22 mouse cellular contexts compared by ENCODE assay signal in genomic region chr12:117702291-117702690, GRCm38 (mm10).
DNase-seq lines count a peak whose midpoint lies in the region; ATAC-seq and TF ChIP-seq lines count a peak whose summit lies in the region.
"Had no signal": no experiment of that assay in that cellular context is flagged by ENCODE, and none has a peak within 500 bp of the region (broad histone marks: within the 10 kb centered on the region; RNA-seq: fewer than 3 reads in every experiment).

No protein-coding gene starts in this region.

- no peak overlapping the region for H3K4me3 ChIP-seq in heart, embryonic 10.5 days
- H3K4me3 ChIP-seq in limb, embryonic 11.5 days (ENCODE audit: low read depth, low read length): no peak overlapping the region
- H3K4me3 ChIP-seq in limb, embryonic 10.5 days: no peak overlapping the region
- no peak overlapping the region for H3K4me3 ChIP-seq in midbrain, embryonic 11.5 days (ENCODE audit: low read depth, low read length)
- H3K4me3 ChIP-seq in midbrain, postnatal 0 days (ENCODE audit: low read depth, low read length): no peak overlapping the region

- H3K9me3 ChIP-seq in heart, embryonic 10.5 days: no peaks in the 10 kb centered on the region
- no peaks in the 10 kb centered on the region for H3K9me3 ChIP-seq in limb, embryonic 11.5 days (ENCODE audit: control insufficient read depth, low read length)
- no peaks in the 10 kb centered on the region for H3K9me3 ChIP-seq in limb, embryonic 10.5 days (replicated peaks)
- no peaks in the 10 kb centered on the region for H3K9me3 ChIP-seq in midbrain, embryonic 11.5 days (ENCODE audit: control insufficient read depth, low read length)
- H3K9me3 ChIP-seq in midbrain, postnatal 0 days (ENCODE audit: low read length): no peaks in the 10 kb centered on the region

- H3K27me3 ChIP-seq in heart, embryonic 10.5 days (ENCODE audit: insufficient read depth, poor library complexity, severe bottlenecking): no peaks in the 10 kb centered on the region
- H3K27me3 ChIP-seq in limb, embryonic 11.5 days (ENCODE audit: control insufficient read depth, insufficient read depth, low read length): no peaks in the 10 kb centered on the region
- H3K27me3 ChIP-seq in limb, embryonic 10.5 days (ENCODE audit: low read depth, poor library complexity, severe bottlenecking): no peaks in the 10 kb centered on the region
- H3K27me3 ChIP-seq in midbrain, embryonic 11.5 days (ENCODE audit: control insufficient read depth, insufficient read depth, low read length): no peaks in the 10 kb centered on the region
- H3K27me3 ChIP-seq in midbrain, postnatal 0 days (ENCODE audit: insufficient read depth, low read length): no peaks in the 10 kb centered on the region
- H3K27me3 ChIP-seq: CH12.LX had no signal

- peak; percentile 65 for DNase-seq in heart, adult 11 months
- DNase-seq in heart, postnatal 10 days: no peak
- DNase-seq in heart, embryonic 10.5 days (ENCODE audit: low spot score): peak; percentile 50
- no peak for DNase-seq in heart, adult 9 months (ENCODE audit: low spot score in 2 of 2)
- peak; percentile 16 for DNase-seq in limb, embryonic 11.5 days (ENCODE audit: low spot score)
- DNase-seq in limb, embryonic 10.5 days (ENCODE audit: low spot score): no peak
- peak; percentile 77 for DNase-seq in midbrain, embryonic 11.5 days (ENCODE audit: low spot score, missing footprints)
- no peak for DNase-seq in midbrain, postnatal 0 days (ENCODE audit: low spot score)
- DNase-seq: adrenal gland, adult 2 months; adrenal gland, adult 8-10 months; adrenal gland, postnatal 10 days; adrenal gland, postnatal 14 days; adrenal gland, postnatal 25 days; adrenal gland, postnatal 36 days; B cell, adult 2 months; cerebellum, adult 11 months; cerebellum, adult 11-12 months had no signal

- H3K9ac ChIP-seq in limb, embryonic 11.5 days (ENCODE audit: low read length): no peak overlapping the region
- no peak overlapping the region for H3K9ac ChIP-seq in midbrain, embryonic 11.5 days (ENCODE audit: low read length)
- H3K9ac ChIP-seq in midbrain, postnatal 0 days (replicated peaks; ENCODE audit: low read length, poor library complexity, severe bottlenecking): no peak overlapping the region

- H3K36me3 ChIP-seq in heart, embryonic 10.5 days: no peaks in the 10 kb centered on the region
- H3K36me3 ChIP-seq in limb, embryonic 11.5 days (ENCODE audit: control insufficient read depth, insufficient read depth, low read length): no peaks in the 10 kb centered on the region
- H3K36me3 ChIP-seq in limb, embryonic 10.5 days: no peaks in the 10 kb centered on the region
- no peaks in the 10 kb centered on the region for H3K36me3 ChIP-seq in midbrain, embryonic 11.5 days (ENCODE audit: control insufficient read depth, insufficient read depth, low read length)
- no peaks in the 10 kb centered on the region for H3K36me3 ChIP-seq in midbrain, postnatal 0 days (ENCODE audit: insufficient read depth, low read length)
- H3K36me3 ChIP-seq: G1E had no signal

- no peaks in the 10 kb centered on the region for H3K4me1 ChIP-seq in heart, embryonic 10.5 days
- no peaks in the 10 kb centered on the region for H3K4me1 ChIP-seq in limb, embryonic 11.5 days (ENCODE audit: control insufficient read depth, insufficient read depth, low read length)
- peaks cover 9% of the 10 kb centered on the region; the same call in 1 of the 2 replicates for H3K4me1 ChIP-seq in limb, embryonic 10.5 days
- H3K4me1 ChIP-seq in midbrain, embryonic 11.5 days (ENCODE audit: control insufficient read depth, insufficient read depth, low read length): no peaks in the 10 kb centered on the region
- H3K4me1 ChIP-seq in midbrain, postnatal 0 days (ENCODE audit: insufficient read depth, low read length): peaks cover 9% of the 10 kb centered on the region

- ATAC-seq in limb, embryonic 11.5 days (ENCODE audit: insufficient number of reproducible peaks, low FRiP score, low TSS enrichment, low read depth): no peak
- ATAC-seq in midbrain, embryonic 11.5 days (ENCODE audit: low FRiP score): no peak
- no peak for ATAC-seq in midbrain, postnatal 0 days (ENCODE audit: low FRiP score)
- ATAC-seq: activated CD4-positive, CD25-positive, alpha-beta regulatory T cell, adult 4 months; CD4-positive, CD25-positive, alpha-beta regulatory T cell, adult 4 months; Patski had no signal

- intact Hi-C loops in heart, postnatal 10 days (cut with DNase I): no loop called here

- no peak overlapping the region for H3K27ac ChIP-seq in heart, embryonic 10.5 days
- no peak overlapping the region for H3K27ac ChIP-seq in limb, embryonic 11.5 days (replicated peaks; ENCODE audit: low read depth, low read length)
- H3K27ac ChIP-seq in limb, embryonic 10.5 days: no peak overlapping the region
- no peak overlapping the region for H3K27ac ChIP-seq in midbrain, embryonic 11.5 days (ENCODE audit: low read depth, low read length)
- H3K27ac ChIP-seq in midbrain, postnatal 0 days (ENCODE audit: low read depth, low read length): no peak overlapping the region

- no peak overlapping the region for H3K4me2 ChIP-seq in limb, embryonic 11.5 days (ENCODE audit: low read depth, severe bottlenecking)
- no peak overlapping the region for H3K4me2 ChIP-seq in midbrain, embryonic 11.5 days
- no peak overlapping the region for H3K4me2 ChIP-seq in midbrain, postnatal 0 days (ENCODE audit: low read depth, low read length, poor library complexity, severe bottlenecking)

- WGBS in heart, embryonic 10.5 days: 91% methylated on average over 8 of the region's 8 CpGs
- 90% methylated on average over 8 of the region's 8 CpGs for WGBS in limb, embryonic 11.5 days
- 98% methylated on average over 8 of the region's 8 CpGs for WGBS in limb, embryonic 10.5 days
- 83% methylated on average over 8 of the region's 8 CpGs for WGBS in midbrain, embryonic 11.5 days
- 87% methylated on average over 8 of the region's 8 CpGs for WGBS in midbrain, postnatal 0 days

- TF ChIP-seq CTCF in midbrain, postnatal 0 days (IDR thresholded peaks at IDR 0.05): no peak

Comparison
In these comparisons a context has a peak if more than half of its experiments do, and no peak if none do; other contexts are left out.
1. DNase-seq: peak in heart, adult 11 months (single experiment), heart, embryonic 10.5 days (single experiment), limb, embryonic 11.5 days (single experiment) and midbrain, embryonic 11.5 days (single experiment); none in heart, postnatal 10 days (0 of 2), heart, adult 9 months (0 of 2), limb, embryonic 10.5 days (single experiment) and midbrain, postnatal 0 days (single experiment).